Mouse (Mus musculus) liver, embryonic 15.5 days (tissue): ENCODE measurements around the gene Klhl33. TPM values are rescaled to one million over a fixed set of nuclear protein-coding genes. Genes with fewer than 3 reads are reported as not detected.

Source experiments
- polyA plus RNA-seq: library from polyadenylated mRNA; unstranded; fragments of >200 nt; fragmentation: Nextera tagmentation; extraction: Ambion mirVana; gene quantifications from 2 replicates; pipeline ENCODE4 v1.2.1, GENCODE M21; 2015

The Klhl33 gene
- polyA plus RNA-seq, 1 experiment from 2014 or later: 0.20 TPM

Other genes starting within 250 kb of the Klhl33 start
- gene Olfr747, start 204.3 kb downstream of the Klhl33 start, polyA plus RNA-seq: not detected in 2 replicates
- not detected in 2 replicates for gene Olfr748, start 190.1 kb downstream of the Klhl33 start, polyA plus RNA-seq
- gene Olfr749, start 152.4 kb downstream of the Klhl33 start, polyA plus RNA-seq: not detected in 2 replicates
- gene Ttc5, start 112.0 kb downstream of the Klhl33 start, polyA plus RNA-seq: 16.3 and 17.6 TPM in 2 replicates
- gene Ccnb1ip1, start 89.8 kb downstream of the Klhl33 start, polyA plus RNA-seq: not detected in 2 replicates
- gene Parp2, start 89.7 kb downstream of the Klhl33 start, polyA plus RNA-seq: 25.7 and 28.0 TPM in 2 replicates
- gene Tep1, start 26.9 kb downstream of the Klhl33 start, polyA plus RNA-seq: 3.8 and 4.3 TPM in 2 replicates
- gene Osgep, start 27.4 kb upstream of the Klhl33 start, polyA plus RNA-seq: 54.7 and 57.7 TPM in 2 replicates
- gene Apex1, start 27.5 kb upstream of the Klhl33 start, polyA plus RNA-seq: 61.4 and 70.5 TPM in 2 replicates
- 23.0 and 24.5 TPM in 2 replicates for gene Pip4p1, start 33.3 kb upstream of the Klhl33 start, polyA plus RNA-seq
- gene Pnp, start 33.6 kb upstream of the Klhl33 start, polyA plus RNA-seq: 80.6 and 83.3 TPM in 2 replicates
- not detected in 2 replicates for gene Gm49342, start 47.0 kb upstream of the Klhl33 start, polyA plus RNA-seq
- gene Pnp2, start 58.5 kb upstream of the Klhl33 start, polyA plus RNA-seq: 9.8 and 10.0 TPM in 2 replicates
- gene Rnase10, start 110.2 kb upstream of the Klhl33 start, polyA plus RNA-seq: 0.07 TPM in 1 of 2 replicates, not detected in the other
- not detected in 2 replicates for gene Rnase9, start 144.4 kb upstream of the Klhl33 start, polyA plus RNA-seq
- gene Rnase11, start 152.7 kb upstream of the Klhl33 start, polyA plus RNA-seq: not detected in 2 replicates
- gene Rnase12, start 160.2 kb upstream of the Klhl33 start, polyA plus RNA-seq: 1.2 and 1.7 TPM in 2 replicates
- not detected in 2 replicates for gene Olfr750, start 176.9 kb upstream of the Klhl33 start, polyA plus RNA-seq
- gene Rnase4, start 193.6 kb upstream of the Klhl33 start, polyA plus RNA-seq: 23.0 and 23.7 TPM in 2 replicates
- 6.8 and 7.4 TPM in 2 replicates for gene Ang, start 193.6 kb upstream of the Klhl33 start, polyA plus RNA-seq
- not detected in 2 replicates for gene Eddm3b, start 216.9 kb upstream of the Klhl33 start, polyA plus RNA-seq
- gene Rnase6, start 226.4 kb upstream of the Klhl33 start, polyA plus RNA-seq: 3.3 and 5.1 TPM in 2 replicates
- gene Rnase1, start 249.3 kb upstream of the Klhl33 start, polyA plus RNA-seq: 0.12 and 0.39 TPM in 2 replicates